Mouse (Mus musculus): ENCODE measurements at regions not wholly inside any gene's neighbourhood (a gene's known extent, or its start where the extent isn't known, plus 50 kb on each side); places are given as distances from the start of the nearest gene placed in this dataset.

GRCm38 (mm10) chr13:111363176-111363739 is 108.4 kb downstream of the Actbl2 start:
- Histone ChIP-seq H3K27ac (ENCODE audit: insufficient read depth, low read depth, low read length) (no peak overlapping the region), H3K4me3 (ENCODE audit: low read depth, low read length) (no peak overlapping the region), H3K36me3 (ENCODE audit: control insufficient read depth, insufficient read depth, low read length) (no peaks in the 10 kb centered on the region), H3K27me3 (ENCODE audit: control insufficient read depth, insufficient read depth, low read length) (no peaks in the 10 kb centered on the region), H3K4me1 (ENCODE audit: control insufficient read depth, insufficient read depth, insufficient read length, low read length) (no peaks in the 10 kb centered on the region)
- no peak for TF ChIP-seq CTCF (IDR thresholded peaks at IDR 0.05; ENCODE audit: extremely low read depth, insufficient read length, insufficient replicate concordance, low read depth, low read length)
- TF ChIP-seq POLR2A (IDR thresholded peaks at IDR 0.05; ENCODE audit: low read depth, low read length), result no peak
- WGBS, result 46% methylated on average over 5 of the region's 5 CpGs

GRCm38 (mm10) chr13:111366871-111367270 is 112.1 kb downstream of the Actbl2 start:
- WGBS, result 87% methylated on average over 8 of the region's 8 CpGs
- TF ChIP-seq POLR2A (IDR thresholded peaks at IDR 0.05; ENCODE audit: low read depth, low read length), result no peak
- no peak for TF ChIP-seq CTCF (IDR thresholded peaks at IDR 0.05; ENCODE audit: extremely low read depth, insufficient read length, insufficient replicate concordance, low read depth, low read length)
- Histone ChIP-seq H3K36me3 (ENCODE audit: control insufficient read depth, insufficient read depth, low read length) (no peaks in the 10 kb centered on the region), H3K4me1 (ENCODE audit: control insufficient read depth, insufficient read depth, insufficient read length, low read length) (no peaks in the 10 kb centered on the region), H3K27ac (ENCODE audit: insufficient read depth, low read depth, low read length) (no peak overlapping the region), H3K4me3 (ENCODE audit: low read depth, low read length) (no peak overlapping the region), H3K27me3 (ENCODE audit: control insufficient read depth, insufficient read depth, low read length) (no peaks in the 10 kb centered on the region)

- Histone ChIP-seq H3K27me3 (ENCODE audit: control insufficient read depth, insufficient read depth, low read length) (no peaks in the 10 kb centered on the region), H3K4me3 (ENCODE audit: low read depth, low read length) (no peak overlapping the region), H3K4me1 (ENCODE audit: control insufficient read depth, insufficient read depth, insufficient read length, low read length) (no peaks in the 10 kb centered on the region), H3K36me3 (ENCODE audit: control insufficient read depth, insufficient read depth, low read length) (no peaks in the 10 kb centered on the region), H3K27ac (ENCODE audit: insufficient read depth, low read depth, low read length) (no peak overlapping the region)
- WGBS, result 68% methylated on average over 3 of the region's 3 CpGs
- no peak for TF ChIP-seq POLR2A (IDR thresholded peaks at IDR 0.05; ENCODE audit: low read depth, low read length)
- TF ChIP-seq CTCF (IDR thresholded peaks at IDR 0.05; ENCODE audit: extremely low read depth, insufficient read length, insufficient replicate concordance, low read depth, low read length), result no peak
These were observed 112.8 kb downstream of the Actbl2 start for GRCm38 (mm10) chr13:111367620-111368019.

- TF ChIP-seq POLR2A (IDR thresholded peaks at IDR 0.05; ENCODE audit: low read depth, low read length) (no peak), CTCF (IDR thresholded peaks at IDR 0.05; ENCODE audit: extremely low read depth, insufficient read length, insufficient replicate concordance, low read depth, low read length) (no peak)
- H3K27ac ChIP-seq (ENCODE audit: insufficient read depth, low read depth, low read length), result no peak overlapping the region
- WGBS, result 57% methylated on average over 3 of the region's 3 CpGs
- no peaks in the 10 kb centered on the region for H3K4me1 ChIP-seq (ENCODE audit: control insufficient read depth, insufficient read depth, insufficient read length, low read length)
- H3K4me3 ChIP-seq (ENCODE audit: low read depth, low read length), result no peak overlapping the region
- no peaks in the 10 kb centered on the region for H3K27me3 ChIP-seq (ENCODE audit: control insufficient read depth, insufficient read depth, low read length)
- no peaks in the 10 kb centered on the region for H3K36me3 ChIP-seq (ENCODE audit: control insufficient read depth, insufficient read depth, low read length)
These were observed 115.1 kb downstream of the Actbl2 start for GRCm38 (mm10) chr13:111369916-111370315.

GRCm38 (mm10) chr13:111373281-111373680 is 116.6 kb downstream of the Gpbp1 start:
- Histone ChIP-seq H3K4me1 (ENCODE audit: control insufficient read depth, insufficient read depth, insufficient read length, low read length) (no peaks in the 10 kb centered on the region), H3K27ac (ENCODE audit: insufficient read depth, low read depth, low read length) (no peak overlapping the region), H3K27me3 (ENCODE audit: control insufficient read depth, insufficient read depth, low read length) (no peaks in the 10 kb centered on the region), H3K36me3 (ENCODE audit: control insufficient read depth, insufficient read depth, low read length) (no peaks in the 10 kb centered on the region), H3K4me3 (ENCODE audit: low read depth, low read length) (no peak overlapping the region)
- no peak for TF ChIP-seq CTCF (IDR thresholded peaks at IDR 0.05; ENCODE audit: extremely low read depth, insufficient read length, insufficient replicate concordance, low read depth, low read length)
- TF ChIP-seq POLR2A (IDR thresholded peaks at IDR 0.05; ENCODE audit: low read depth, low read length), result no peak
- 62% methylated on average over 6 of the region's 6 CpGs for WGBS

GRCm38 (mm10) chr13:111373801-111374200 is 116.1 kb downstream of the Gpbp1 start:
- no peaks in the 10 kb centered on the region for H3K36me3 ChIP-seq (ENCODE audit: control insufficient read depth, insufficient read depth, low read length)
- TF ChIP-seq POLR2A (IDR thresholded peaks at IDR 0.05; ENCODE audit: low read depth, low read length) (no peak), CTCF (IDR thresholded peaks at IDR 0.05; ENCODE audit: extremely low read depth, insufficient read length, insufficient replicate concordance, low read depth, low read length) (no peak)
- no peaks in the 10 kb centered on the region for H3K27me3 ChIP-seq (ENCODE audit: control insufficient read depth, insufficient read depth, low read length)
- no peaks in the 10 kb centered on the region for H3K4me1 ChIP-seq (ENCODE audit: control insufficient read depth, insufficient read depth, insufficient read length, low read length)
- WGBS, result 71% methylated on average over 1 of the region's 1 CpGs
- H3K27ac ChIP-seq (ENCODE audit: insufficient read depth, low read depth, low read length), result no peak overlapping the region
- no peak overlapping the region for H3K4me3 ChIP-seq (ENCODE audit: low read depth, low read length)
